Comparison of ENCODE assay signal across 12 mouse cellular contexts in genomic region chr14:32827165-32827564, GRCm38 (mm10). TPM values are rescaled to one million over a fixed set of nuclear protein-coding genes. Genes with fewer than 3 reads are reported as not detected.
DNase-seq lines count a peak whose midpoint lies in the region; ATAC-seq and TF ChIP-seq lines count a peak whose summit lies in the region.
"Had no signal": no experiment of that assay in that cellular context is flagged by ENCODE, and none has a peak within 500 bp of the region (broad histone marks: within the 10 kb centered on the region; RNA-seq: fewer than 3 reads in every experiment).

No protein-coding gene starts in this region.

- ATAC-seq in embryonic facial prominence, embryonic 15.5 days (ENCODE audit: insufficient number of reproducible peaks, low FRiP score, low TSS enrichment, low read depth), result no peak

- no peak overlapping the region for H3K4me3 ChIP-seq in embryonic facial prominence, embryonic 15.5 days (replicated peaks)
- no peak overlapping the region for H3K4me3 ChIP-seq in kidney, adult 2 months (ENCODE audit: insufficient read depth, low read depth, low read length)
- H3K4me3 ChIP-seq: embryonic facial prominence, embryonic 13.5 days had no signal

- intact Hi-C loops in gastrocnemius, postnatal 14 days (cut with DNase I; ENCODE audit: low total_unique reads), result no loop called here

- H3K27ac ChIP-seq in embryonic facial prominence, embryonic 15.5 days (replicated peaks), result peak overlapping the region; percentile 85; the same call in 1 of the 2 replicates
- H3K27ac ChIP-seq in kidney, adult 2 months (ENCODE audit: insufficient read depth, low read depth, low read length), result no peak overlapping the region

- no peak overlapping the region for H3K9ac ChIP-seq in embryonic facial prominence, embryonic 15.5 days
- H3K9ac ChIP-seq: embryonic facial prominence, embryonic 13.5 days had no signal

- H3K9me3 ChIP-seq in embryonic facial prominence, embryonic 15.5 days (replicated peaks), result no peaks in the 10 kb centered on the region
- H3K9me3 ChIP-seq: embryonic facial prominence, embryonic 13.5 days had no signal

- no peak overlapping the region for H3K4me2 ChIP-seq in embryonic facial prominence, embryonic 15.5 days (replicated peaks)
- H3K4me2 ChIP-seq: embryonic facial prominence, embryonic 13.5 days; midbrain, embryonic 11.5 days had no signal

- no peaks in the 10 kb centered on the region for H3K36me3 ChIP-seq in embryonic facial prominence, embryonic 15.5 days
- no peaks in the 10 kb centered on the region for H3K36me3 ChIP-seq in kidney, adult 2 months (ENCODE audit: control insufficient read depth, insufficient read depth, low read length)
- H3K36me3 ChIP-seq: embryonic facial prominence, embryonic 13.5 days had no signal

- TF ChIP-seq POLR2A in kidney, adult 2 months (IDR thresholded peaks at IDR 0.05; ENCODE audit: low read depth, low read length), result no peak

- DNase-seq in gastrocnemius, postnatal 14 days, result peak; percentile 70
- DNase-seq in kidney, adult 2 months, result peak; percentile 49
- peak; percentile 66 for DNase-seq in lung, postnatal 14 days
- DNase-seq in spleen, adult 12 weeks (ENCODE audit: low spot score), result no peak
- DNase-seq in cerebellum, adult 8-10 months, result no peak
- DNase-seq in spleen, postnatal 36 days (ENCODE audit: low spot score in 2 of 2), result no peak
- DNase-seq: left cerebral cortex, postnatal 4 days; thymus, postnatal 14 days had no signal

- WGBS in embryonic facial prominence, embryonic 15.5 days, result 49% methylated on average over 4 of the region's 4 CpGs
- 41% methylated on average over 4 of the region's 4 CpGs for WGBS in kidney, adult 2 months

- no peak for TF ChIP-seq CTCF in kidney, adult 2 months (conservative IDR thresholded peaks at IDR 0.05; ENCODE audit: insufficient read depth, insufficient read length, low read depth, low read length)

- no peaks in the 10 kb centered on the region for H3K27me3 ChIP-seq in embryonic facial prominence, embryonic 15.5 days
- no peaks in the 10 kb centered on the region for H3K27me3 ChIP-seq in kidney, adult 2 months (replicated peaks; ENCODE audit: control insufficient read depth, insufficient read depth, low read length)
- H3K27me3 ChIP-seq: embryonic facial prominence, embryonic 13.5 days had no signal

- H3K4me1 ChIP-seq in embryonic facial prominence, embryonic 15.5 days, result peaks cover 43% of the 10 kb centered on the region
- peaks cover 3% of the 10 kb centered on the region; the same call in 1 of the 2 replicates for H3K4me1 ChIP-seq in kidney, adult 2 months (ENCODE audit: control insufficient read depth, insufficient read depth, low read length)

RNA-seq across cellular contexts. Expression of gene Fam170b, which starts 6.6 kb away (rescaled TPM):
- 0.07 and 0.19 TPM in 2 replicates for polyA plus RNA-seq in embryonic facial prominence, embryonic 15.5 days (2015; fragmentation: Nextera tagmentation; extraction: Ambion mirVana)
- total RNA-seq in gastrocnemius, postnatal 14 days (2021), result not detected
- polyA plus RNA-seq in kidney, adult 2 months (2012; rRNA removed), result 0.14 TPM in 1 of 2 replicates, not detected in the other
- total RNA-seq: left cerebral cortex, postnatal 4 days had no signal
- polyA plus RNA-seq: embryonic facial prominence, embryonic 13.5 days; heart, embryonic 16.5 days; midbrain, embryonic 11.5 days had no signal

RNA-seq across cellular contexts. Expression of gene Vstm4, which starts 29.4 kb away (rescaled TPM):
- 37.3 and 44.0 TPM in 2 replicates for polyA plus RNA-seq in embryonic facial prominence, embryonic 15.5 days (2015; fragmentation: Nextera tagmentation; extraction: Ambion mirVana)
- 10 to 100 TPM in 1 of 2 experiments, 1 to 10 TPM in 1; 8.2 to 10.9 TPM for total RNA-seq in gastrocnemius, postnatal 14 days (2021)
- 8.0 and 8.3 TPM in 2 replicates for polyA plus RNA-seq in kidney, adult 2 months (2012; rRNA removed)

RNA-seq across cellular contexts. Expression of gene Tmem273, which starts 41.4 kb away (rescaled TPM):
- polyA plus RNA-seq in embryonic facial prominence, embryonic 15.5 days (2015; fragmentation: Nextera tagmentation; extraction: Ambion mirVana), result 0.60 and 0.68 TPM in 2 replicates
- under 1 TPM; 0.47 to 0.58 TPM for total RNA-seq in gastrocnemius, postnatal 14 days (2021)
- 0.84 and 1.0 TPM in 2 replicates for polyA plus RNA-seq in kidney, adult 2 months (2012; rRNA removed)
- total RNA-seq: left cerebral cortex, postnatal 4 days had no signal

Comparison
In these comparisons a context has a peak if more than half of its experiments do, and no peak if none do; other contexts are left out.
1. DNase-seq: peak in gastrocnemius, postnatal 14 days (single experiment), kidney, adult 2 months (single experiment) and lung, postnatal 14 days (single experiment); none in spleen, adult 12 weeks (single experiment), cerebellum, adult 8-10 months (single experiment) and spleen, postnatal 36 days (0 of 2).